Comparison of ENCODE assay signal across 19 mouse cellular contexts in the genomic region with DNA sequence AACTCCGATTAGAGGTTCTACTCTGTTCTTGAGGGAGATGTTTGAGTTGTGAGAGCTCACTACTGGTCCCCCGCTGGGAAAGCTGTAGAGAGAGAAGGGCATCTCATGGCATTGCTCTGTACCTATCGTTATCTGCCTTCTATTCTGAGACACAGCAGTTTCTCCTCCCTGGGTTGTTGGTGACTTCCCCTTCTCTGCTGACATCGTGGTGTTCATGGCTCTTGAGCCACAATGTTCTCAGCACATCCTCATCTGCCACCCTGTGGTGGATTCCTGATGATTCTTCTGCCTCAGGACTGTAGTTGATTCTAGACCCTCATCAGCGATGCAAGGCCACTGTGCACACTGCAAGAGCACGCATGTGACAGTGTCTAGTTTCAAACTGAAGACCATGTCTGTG. TPM values are rescaled to one million over a fixed set of nuclear protein-coding genes. Genes with fewer than 3 reads are reported as not detected.
DNase-seq lines count a peak whose midpoint lies in the region; ATAC-seq lines count a peak whose summit lies in the region.
"Had no signal": no experiment of that assay in that cellular context is flagged by ENCODE, and none has a peak within 500 bp of the region (broad histone marks: within the 10 kb centered on the region; RNA-seq: fewer than 3 reads in every experiment).

No protein-coding gene starts in this region.

- no peaks in the 10 kb centered on the region for H3K9me3 ChIP-seq in heart, embryonic 14.5 days (ENCODE audit: control insufficient read depth, low read length)
- H3K9me3 ChIP-seq in midbrain, embryonic 12.5 days = no peaks in the 10 kb centered on the region
- no peaks in the 10 kb centered on the region for H3K9me3 ChIP-seq in midbrain, embryonic 13.5 days
- H3K9me3 ChIP-seq: forebrain, embryonic 12.5 days; hindbrain, embryonic 10.5 days; limb, embryonic 15.5 days; neural tube, embryonic 12.5 days had no signal

- intact Hi-C loops in left cerebral cortex, postnatal 14 days (cut with DNase I) = no loop called here

- DNase-seq in heart, adult 8-10 months (ENCODE audit: low spot score) = no peak
- DNase-seq in left cerebral cortex, postnatal 14 days (ENCODE audit: low spot score in 2 of 2) = no peak
- DNase-seq in spleen, adult 12 weeks (ENCODE audit: low spot score) = no peak

- peaks cover 24 to 47% of the 10 kb centered on the region in 2 experiments for H3K4me1 ChIP-seq in heart, embryonic 14.5 days (ENCODE audit: control insufficient read depth in 2 of 2, insufficient read depth in 2 of 2, low read length in 2 of 2)
- peaks cover 6% of the 10 kb centered on the region for H3K4me1 ChIP-seq in midbrain, embryonic 12.5 days
- peaks cover 29% of the 10 kb centered on the region for H3K4me1 ChIP-seq in midbrain, embryonic 13.5 days (replicated peaks)

- H3K27ac ChIP-seq in heart, embryonic 14.5 days (replicated peaks in 1 of 2; ENCODE audit: control insufficient read depth in 1 of 2, insufficient read depth in 1 of 2, low read depth in 2 of 2, low read length in 2 of 2) = peak overlapping the region in 1 of 2 experiments; percentile 41; a peak in 1 of 4 replicates
- no peak overlapping the region for H3K27ac ChIP-seq in midbrain, embryonic 12.5 days (replicated peaks)
- H3K27ac ChIP-seq in midbrain, embryonic 13.5 days = no peak overlapping the region
- H3K27ac ChIP-seq: forebrain, embryonic 12.5 days; hindbrain, embryonic 10.5 days; limb, embryonic 15.5 days; neural tube, embryonic 12.5 days had no signal

- H3K27me3 ChIP-seq in heart, embryonic 14.5 days (ENCODE audit: control insufficient read depth, insufficient read depth, low read length) = no peaks in the 10 kb centered on the region
- H3K27me3 ChIP-seq in midbrain, embryonic 12.5 days = no peaks in the 10 kb centered on the region
- H3K27me3 ChIP-seq in midbrain, embryonic 13.5 days = no peaks in the 10 kb centered on the region
- H3K27me3 ChIP-seq: forebrain, embryonic 12.5 days; limb, embryonic 15.5 days; neural tube, embryonic 12.5 days had no signal

- no peak overlapping the region for H3K4me3 ChIP-seq in heart, embryonic 14.5 days (ENCODE audit: control insufficient read depth in 1 of 2, insufficient read depth in 1 of 2, low read depth in 1 of 2, low read length in 2 of 2)
- H3K4me3 ChIP-seq in midbrain, embryonic 12.5 days = no peak overlapping the region
- no peak overlapping the region for H3K4me3 ChIP-seq in midbrain, embryonic 13.5 days (replicated peaks)
- H3K4me3 ChIP-seq: forebrain, embryonic 12.5 days; hindbrain, embryonic 10.5 days; limb, embryonic 15.5 days; neural tube, embryonic 12.5 days had no signal

- no peak for ATAC-seq in heart, embryonic 14.5 days (ENCODE audit: insufficient number of reproducible peaks, insufficient read depth, low FRiP score, low read depth)
- ATAC-seq in midbrain, embryonic 12.5 days (ENCODE audit: low FRiP score, low read depth) = no peak
- ATAC-seq in midbrain, embryonic 13.5 days = no peak
- ATAC-seq in hematopoietic stem cell, adult 5-6 weeks (replicated peaks in 1 of 2; ENCODE audit: insufficient read depth in 1 of 2, low FRiP score in 2 of 2, low TSS enrichment in 1 of 2, low read depth in 1 of 2, poor library complexity in 2 of 2, severe bottlenecking in 2 of 2) = peak; percentile 29 to 44; a peak in 2 of 4 replicates

- WGBS in heart, embryonic 14.5 days = 53% methylated on average over 6 of the region's 6 CpGs
- whole genome bisulfite sequencing in midbrain, embryonic 12.5 days = 95% methylated on average over 6 of the region's 6 CpGs
- WGBS in midbrain, embryonic 13.5 days = 96% methylated on average over 6 of the region's 6 CpGs

- H3K9ac ChIP-seq in heart, embryonic 14.5 days (ENCODE audit: low read length) = peak overlapping the region; percentile 46; the same call in 1 of the 2 replicates
- H3K9ac ChIP-seq in midbrain, embryonic 12.5 days (replicated peaks) = 0 out of 2 replicates have a peak overlapping the region, but pooled peaks have one; percentile 4
- no peak overlapping the region for H3K9ac ChIP-seq in midbrain, embryonic 13.5 days (replicated peaks)
- H3K9ac ChIP-seq: limb, embryonic 15.5 days; lung, embryonic 14.5 days; neural tube, embryonic 12.5 days had no signal

- 0 out of 2 replicates have a peak overlapping the region, but pooled peaks have one; percentile 6 for H3K4me2 ChIP-seq in heart, embryonic 14.5 days (ENCODE audit: low read length)
- no peak overlapping the region for H3K4me2 ChIP-seq in midbrain, embryonic 12.5 days (replicated peaks)
- H3K4me2 ChIP-seq in midbrain, embryonic 13.5 days (replicated peaks) = no peak overlapping the region
- H3K4me2 ChIP-seq: forebrain, embryonic 12.5 days; limb, embryonic 15.5 days; lung, embryonic 14.5 days; neural tube, embryonic 12.5 days had no signal

- H3K36me3 ChIP-seq in heart, embryonic 14.5 days (ENCODE audit: control insufficient read depth, insufficient read depth, low read length) = no peaks in the 10 kb centered on the region
- 0 out of 2 replicates have a peak, but pooled peaks cover 3% of the 10 kb centered on the region for H3K36me3 ChIP-seq in midbrain, embryonic 12.5 days
- no peaks in the 10 kb centered on the region; the same call in 1 of the 2 replicates for H3K36me3 ChIP-seq in midbrain, embryonic 13.5 days
- H3K36me3 ChIP-seq: neural tube, embryonic 12.5 days had no signal

RNA-seq across cellular contexts. Expression of a gene that starts 11.9 kb away (rescaled TPM):
- 24.1 and 24.4 TPM in 2 replicates for polyA plus RNA-seq in heart, embryonic 14.5 days (2014; fragmentation: Nextera tagmentation; extraction: Ambion mirVana)
- 10 to 100 TPM; 29.0 to 34.4 (median 32.4) TPM for total RNA-seq in heart, adult 8-10 months (2022)
- polyA plus RNA-seq in midbrain, embryonic 12.5 days (2016; fragmentation: Nextera tagmentation; extraction: Ambion mirVana) = 75.1 and 80.4 TPM in 2 replicates
- 62.1 and 77.3 TPM in 2 replicates for polyA plus RNA-seq in midbrain, embryonic 13.5 days (2015; fragmentation: Nextera tagmentation; extraction: Ambion mirVana)
- 12.1 and 13.6 TPM in 2 replicates for total RNA-seq in hematopoietic stem cell, adult 5-6 weeks (2017)
- 10 to 100 TPM; 75.0 to 87.7 TPM for total RNA-seq in left cerebral cortex, postnatal 14 days (2021)

RNA-seq across cellular contexts. Expression of a gene that starts 34.7 kb away (rescaled TPM):
- polyA plus RNA-seq in heart, embryonic 14.5 days (2014; fragmentation: Nextera tagmentation; extraction: Ambion mirVana) = 42.8 and 44.6 TPM in 2 replicates
- 1 to 10 TPM; 1.5 to 2.6 (median 2.2) TPM for total RNA-seq in heart, adult 8-10 months (2022)
- polyA plus RNA-seq in midbrain, embryonic 12.5 days (2016; fragmentation: Nextera tagmentation; extraction: Ambion mirVana) = 161 and 166 TPM in 2 replicates
- polyA plus RNA-seq in midbrain, embryonic 13.5 days (2015; fragmentation: Nextera tagmentation; extraction: Ambion mirVana) = 59.9 and 62.8 TPM in 2 replicates
- 116 and 147 TPM in 2 replicates for total RNA-seq in hematopoietic stem cell, adult 5-6 weeks (2017)
- 1 to 10 TPM; 2.1 to 2.8 TPM for total RNA-seq in left cerebral cortex, postnatal 14 days (2021)

RNA-seq across cellular contexts. Expression of a gene that starts 37.7 kb away (rescaled TPM):
- not detected in 2 replicates for polyA plus RNA-seq in heart, embryonic 14.5 days (2014; fragmentation: Nextera tagmentation; extraction: Ambion mirVana)
- under 1 TPM in 1 of 4 experiments, not detected in 3; 0.41 TPM for total RNA-seq in heart, adult 8-10 months (2022)
- not detected in 2 replicates for polyA plus RNA-seq in midbrain, embryonic 12.5 days (2016; fragmentation: Nextera tagmentation; extraction: Ambion mirVana)
- polyA plus RNA-seq in midbrain, embryonic 13.5 days (2015; fragmentation: Nextera tagmentation; extraction: Ambion mirVana) = not detected in 2 replicates
- not detected in 2 replicates for total RNA-seq in hematopoietic stem cell, adult 5-6 weeks (2017)
- not detected for total RNA-seq in left cerebral cortex, postnatal 14 days (2021)
- total RNA-seq: ES-E14; gastrocnemius, postnatal 4 days; layer of hippocampus, postnatal 25 days; left cerebral cortex, postnatal 25 days had no signal
- polyA plus RNA-seq: forebrain, embryonic 12.5 days; hindbrain, embryonic 10.5 days; inflammation-experienced regulatory T-cells, adult 6 months; kidney, embryonic 14.5 days; large intestine, adult 2 months; limb, embryonic 15.5 days; lung, embryonic 14.5 days; neural tube, embryonic 12.5 days had no signal

RNA-seq across cellular contexts. Expression of a gene that starts 45.1 kb away (rescaled TPM):
- polyA plus RNA-seq in heart, embryonic 14.5 days (2014; fragmentation: Nextera tagmentation; extraction: Ambion mirVana) = 66.4 and 70.9 TPM in 2 replicates
- total RNA-seq in heart, adult 8-10 months (2022) = 100 to 1,000 TPM; 172 to 233 (median 219) TPM
- polyA plus RNA-seq in midbrain, embryonic 12.5 days (2016; fragmentation: Nextera tagmentation; extraction: Ambion mirVana) = 28.9 and 29.0 TPM in 2 replicates
- polyA plus RNA-seq in midbrain, embryonic 13.5 days (2015; fragmentation: Nextera tagmentation; extraction: Ambion mirVana) = 14.8 and 16.7 TPM in 2 replicates
- total RNA-seq in hematopoietic stem cell, adult 5-6 weeks (2017) = 17.1 and 23.8 TPM in 2 replicates
- 1 to 10 TPM; 4.8 TPM for total RNA-seq in left cerebral cortex, postnatal 14 days (2021)

Comparison
In these comparisons a context has a peak if more than half of its experiments do, and no peak if none do; other contexts are left out.
1. ATAC-seq: peak in hematopoietic stem cell, adult 5-6 weeks (2 of 2); none in heart, embryonic 14.5 days (single experiment), midbrain, embryonic 12.5 days (single experiment) and midbrain, embryonic 13.5 days (single experiment).
2. RNA of a gene that starts 34.7 kb away (total RNA-seq): 116 to 147 TPM in hematopoietic stem cell, adult 5-6 weeks; 2.1 to 2.8 TPM in left cerebral cortex, postnatal 14 days and 1.5 to 2.6 TPM in heart, adult 8-10 months; every median in the first group is over 10 times any median in the second.